Mouse (Mus musculus): Measurements from ENCODE around the gene Selenos. TPM values are rescaled to one million over a fixed set of nuclear protein-coding genes. Genes with fewer than 3 reads are reported as not detected.

Selenos gene
- polyA plus RNA-seq (2017; shearing (Covaris generic)), result 131 TPM

DNA sequence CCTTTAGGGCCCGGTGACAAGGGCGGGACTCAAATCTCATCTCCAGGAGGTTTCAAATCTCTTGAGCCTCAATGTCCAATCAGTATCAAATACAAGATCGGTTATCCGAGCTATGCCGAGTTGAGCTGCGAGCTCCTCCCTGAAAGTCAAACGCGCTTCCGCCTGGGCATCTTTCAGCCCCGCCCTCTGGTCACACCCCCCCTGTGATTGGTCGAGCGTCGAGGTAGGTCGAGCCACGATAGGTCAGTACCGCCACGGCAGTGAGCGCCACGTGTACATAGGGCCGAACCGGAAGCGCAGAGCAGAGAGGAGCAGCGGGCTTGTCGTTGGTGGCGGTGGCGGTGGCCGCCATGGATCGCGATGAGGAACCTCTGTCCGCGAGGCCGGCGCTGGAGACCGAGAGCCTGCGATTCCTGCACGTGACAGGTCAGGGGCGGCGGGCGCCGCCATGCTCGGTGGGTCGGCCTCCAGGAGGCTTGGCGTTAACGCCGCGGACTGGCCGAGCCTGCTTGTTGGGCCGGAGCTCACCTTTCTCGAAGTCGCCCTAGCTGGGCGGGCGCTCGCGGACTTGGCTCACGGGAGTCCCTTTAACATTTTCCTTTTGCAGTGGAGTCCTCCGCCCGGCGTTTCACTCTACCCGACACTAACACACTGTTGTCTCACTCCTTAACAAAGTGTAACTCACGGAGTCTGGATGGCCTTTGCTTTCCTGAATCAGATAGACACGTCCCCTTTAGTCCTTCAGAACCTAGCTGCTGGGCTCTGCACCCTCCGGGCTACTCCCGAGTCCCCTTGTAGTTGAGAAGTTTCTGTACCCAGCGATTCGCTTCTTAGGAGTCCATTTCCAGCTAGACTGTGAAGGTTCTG, at the start of gene Selenos:
Gene Selenos (plus strand): TSS at position 286 of the 867 bp plus-strand sequence.

DNA sequence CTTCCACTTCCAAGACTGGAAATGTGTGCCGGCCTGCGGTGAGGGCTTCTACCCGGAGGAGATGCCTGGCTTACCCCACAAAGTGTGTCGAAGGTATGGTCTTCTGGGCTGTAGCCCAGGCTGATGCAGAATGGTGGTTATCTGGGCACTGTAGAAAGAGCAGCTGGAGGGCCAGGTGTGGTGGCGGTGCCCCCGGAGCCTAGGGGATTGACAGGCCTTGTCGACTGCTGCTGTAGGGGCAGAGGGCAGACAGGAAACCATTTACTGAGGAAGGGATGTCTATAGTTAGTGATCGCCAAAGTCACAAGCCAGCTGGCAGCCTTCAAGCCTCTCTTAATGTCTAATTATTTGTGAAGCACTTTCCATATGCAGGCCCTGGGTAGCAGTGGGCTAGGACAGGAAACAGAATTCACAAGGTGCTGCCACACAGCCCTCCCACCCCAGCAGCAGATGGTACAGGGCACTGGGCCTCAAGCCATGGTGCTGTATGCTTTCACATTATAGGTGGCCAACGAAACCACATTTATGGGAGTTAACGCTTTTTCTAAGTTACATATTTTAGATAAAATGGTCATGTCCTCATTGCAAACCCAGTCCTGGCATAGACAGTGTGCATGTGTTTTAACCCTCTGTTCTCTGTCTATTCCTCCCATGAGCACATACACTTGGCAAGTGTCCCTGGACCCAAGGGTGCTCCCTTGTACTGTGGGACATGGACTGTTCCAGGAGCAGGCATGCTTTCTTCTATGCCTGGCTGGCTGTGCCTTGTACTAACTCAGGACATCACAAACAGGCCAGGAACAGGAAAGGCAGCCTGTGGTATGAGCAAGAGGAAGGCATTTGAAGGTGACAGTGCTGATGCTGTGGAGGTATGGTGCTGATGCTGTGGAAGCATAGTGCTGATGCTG, 35.6 kb upstream of the Selenos start, which contains the start of gene Gm45213:
Gene Gm45213 (plus strand): TSS at position 51 of the 908 bp plus-strand sequence.

DNA sequence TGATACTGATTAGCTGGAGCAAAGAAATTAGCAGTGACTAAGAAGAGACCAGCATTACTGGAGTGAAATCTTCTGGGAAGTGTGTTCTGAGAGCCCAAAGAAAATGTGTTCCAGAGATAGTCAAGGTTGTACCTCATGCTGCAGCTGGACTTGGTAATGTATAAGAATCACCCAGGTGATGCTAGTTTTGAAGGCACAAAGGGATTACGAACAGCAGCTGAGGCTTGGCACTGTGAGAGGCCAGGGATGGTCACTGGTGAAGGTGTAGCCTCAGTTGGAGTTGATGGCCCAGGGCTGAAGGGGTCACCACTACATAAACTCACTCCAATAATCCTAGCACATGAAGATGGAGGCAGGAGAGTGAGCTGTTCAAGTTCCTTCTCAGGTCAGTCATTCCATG, 20.7 kb upstream of the Selenos start, which contains the start of gene Snrpa1:
Gene Snrpa1 (plus strand): TSS at position 301 of the 400 bp plus-strand sequence.

DNA sequence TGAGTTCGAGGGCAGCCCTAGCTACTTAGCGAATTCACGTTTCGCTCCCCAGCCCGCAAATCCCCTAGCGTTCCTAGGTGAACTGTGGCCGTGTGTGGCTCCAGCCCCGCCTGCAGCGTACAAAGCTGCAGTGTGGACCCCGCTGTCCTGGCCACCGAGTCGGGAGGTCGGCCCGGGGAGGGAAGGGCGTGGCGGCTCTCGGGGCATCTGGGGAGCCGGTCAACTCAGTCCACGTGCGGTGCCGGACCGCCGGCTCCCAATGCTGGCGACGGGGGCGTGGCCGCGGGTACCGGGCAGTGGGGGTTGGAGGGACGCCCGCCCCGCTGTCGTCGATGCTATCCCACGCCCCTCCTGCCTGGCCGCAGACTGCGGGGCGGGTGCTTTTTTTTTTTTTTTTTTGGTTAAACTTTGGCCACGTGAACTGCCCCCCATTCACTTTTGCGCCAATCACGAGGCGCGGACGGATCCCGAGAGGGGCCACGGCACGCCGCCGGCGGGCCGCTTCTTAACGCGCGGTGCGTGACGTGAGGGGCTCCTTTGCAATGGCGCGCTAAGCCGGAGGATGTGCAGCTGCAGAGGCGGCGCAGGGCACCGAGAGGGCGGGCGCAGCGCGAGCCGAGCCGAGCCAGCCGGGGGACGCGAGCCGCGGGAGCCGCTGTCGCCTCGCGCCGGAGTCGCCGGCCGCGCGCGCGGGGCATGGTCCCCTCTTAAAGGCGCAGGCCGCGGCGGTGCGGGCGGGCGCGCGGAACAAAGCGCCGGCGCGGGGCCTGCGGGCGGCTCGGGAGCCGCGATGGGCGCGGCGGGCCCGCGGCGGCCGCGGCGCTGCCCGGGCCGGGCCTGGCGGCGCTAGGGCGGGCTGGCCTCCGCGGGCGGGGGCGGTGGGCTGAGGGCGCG, 29.8 kb downstream of the Selenos start, which contains the start of gene Chsy1:
Gene Chsy1 (plus strand): TSS at position 555 of the 894 bp plus-strand sequence.

Other genes starting within 250 kb of the Selenos start
- not detected for gene Pcsk6, start 217.9 kb upstream of the Selenos start, polyA plus RNA-seq (2017; shearing (Covaris generic))
- not detected for gene Gm45213, start 36.0 kb upstream of the Selenos start, polyA plus RNA-seq (2017; shearing (Covaris generic))
- gene Snrpa1, start 20.6 kb upstream of the Selenos start, polyA plus RNA-seq (2017; shearing (Covaris generic)), result 144 TPM
- gene Chsy1, start 29.9 kb downstream of the Selenos start, polyA plus RNA-seq (2017; shearing (Covaris generic)), result 2.5 TPM